Mouse (Mus musculus) MEL (cell line): ENCODE results near the gene Tmem165.

Experiments used
- POLR2A ChIP-seq, 2 experiments: IDR thresholded peaks; 2 replicates each; pipeline ENCODE4 v1.6.1; 2011 to 2012; ENCODE audit warnings: low read length in 2 of 2, mild to moderate bottlenecking in 2 of 2, control low read depth in 1 of 2, improper control_type of control experiment in 1 of 2, low read depth in 1 of 2, moderate library complexity in 1 of 2; ENCODE audit not compliant: control insufficient read depth in 1 of 2, insufficient read depth in 1 of 2, poor library complexity in 1 of 2
- POLR2AphosphoS2 ChIP-seq: IDR thresholded peaks from 2 replicates; pipeline ENCODE4 v1.6.1; 2011; ENCODE audit warnings: low read length, improper control_type of control experiment
- TAL1 ChIP-seq: IDR thresholded peaks from 2 replicates; pipeline ENCODE4 v1.6.1; 2012; ENCODE audit warnings: mild to moderate bottlenecking, inconsistent platforms, low read length, moderate library complexity, mixed read lengths
- TBP ChIP-seq: IDR thresholded peaks from 2 replicates; pipeline ENCODE4 v1.8.0; 2011; ENCODE audit warnings: low read depth, low read length, improper control_type of control experiment

GRCm38 (mm10) chr5:76250948-76251347 is 67.3 kb downstream of the Tmem165 start:
- no peak for TF ChIP-seq POLR2A (IDR thresholded peaks at IDR 0.05; ENCODE audit: control insufficient read depth in 1 of 2, insufficient read depth in 1 of 2, low read depth in 1 of 2, low read length in 2 of 2, poor library complexity in 1 of 2)
- no peak for TF ChIP-seq POLR2AphosphoS2
- no peak for TF ChIP-seq TBP
- TF ChIP-seq TAL1 = no peak
